Mouse (Mus musculus): ENCODE data around the gene Myo16. TPM values are rescaled to one million over a fixed set of nuclear protein-coding genes. Genes with fewer than 3 reads are reported as not detected.

Gene Myo16
- polyA plus RNA-seq, 1 experiment: not detected

- Histone ChIP-seq H3K4me1 (ENCODE audit: control insufficient read depth, insufficient read depth, insufficient read length, low read length) (no peaks in the 10 kb centered on the region), H3K27ac (replicated peaks; ENCODE audit: low read depth, low read length) (no peak overlapping the region), H3K4me3 (ENCODE audit: insufficient read depth, low read depth, low read length) (no peak overlapping the region)
Measured at GRCm38 (mm10) chr8:10223528-10224194, 70.0 kb downstream of the Myo16 start.

- Histone ChIP-seq H3K27ac (replicated peaks; ENCODE audit: low read depth, low read length) (no peak overlapping the region), H3K4me1 (ENCODE audit: control insufficient read depth, insufficient read depth, insufficient read length, low read length) (no peaks in the 10 kb centered on the region), H3K4me3 (ENCODE audit: insufficient read depth, low read depth, low read length) (no peak overlapping the region)
Measured at GRCm38 (mm10) chr8:10224305-10224971, 70.7 kb downstream of the Myo16 start.

- H3K27ac ChIP-seq (replicated peaks; ENCODE audit: low read depth, low read length): no peak overlapping the region
- H3K4me3 ChIP-seq (ENCODE audit: insufficient read depth, low read depth, low read length): no peak overlapping the region
- no peaks in the 10 kb centered on the region for H3K4me1 ChIP-seq (ENCODE audit: control insufficient read depth, insufficient read depth, insufficient read length, low read length)
Measured at GRCm38 (mm10) chr8:10225018-10225417, 71.3 kb downstream of the Myo16 start.

GRCm38 (mm10) chr8:10230746-10231369 is 77.1 kb downstream of the Myo16 start:
- H3K4me1 ChIP-seq (ENCODE audit: control insufficient read depth, insufficient read depth, insufficient read length, low read length): no peaks in the 10 kb centered on the region
- H3K4me3 ChIP-seq (ENCODE audit: insufficient read depth, low read depth, low read length): no peak overlapping the region
- no peak overlapping the region for H3K27ac ChIP-seq (replicated peaks; ENCODE audit: low read depth, low read length)

- H3K4me3 ChIP-seq (ENCODE audit: insufficient read depth, low read depth, low read length): no peak overlapping the region
- no peak overlapping the region for H3K27ac ChIP-seq (replicated peaks; ENCODE audit: low read depth, low read length)
- no peaks in the 10 kb centered on the region for H3K4me1 ChIP-seq (ENCODE audit: control insufficient read depth, insufficient read depth, insufficient read length, low read length)
Measured at GRCm38 (mm10) chr8:10234516-10234915, 80.8 kb downstream of the Myo16 start.

- H3K4me1 ChIP-seq (ENCODE audit: control insufficient read depth, insufficient read depth, insufficient read length, low read length): no peaks in the 10 kb centered on the region
Measured at GRCm38 (mm10) chr8:10243344-10243743, 89.6 kb downstream of the Myo16 start.

GRCm38 (mm10) chr8:10249156-10249555 is 95.4 kb downstream of the Myo16 start:
- no peak overlapping the region for H3K4me3 ChIP-seq (ENCODE audit: insufficient read depth, low read depth, low read length)
- no peak overlapping the region for H3K27ac ChIP-seq (replicated peaks; ENCODE audit: low read depth, low read length)
- H3K4me1 ChIP-seq (ENCODE audit: control insufficient read depth, insufficient read depth, insufficient read length, low read length): no peaks in the 10 kb centered on the region

More at GRCm38 (mm10) chr8:10243344-10243743, 89.6 kb downstream of the Myo16 start:
- H3K4me3 ChIP-seq (ENCODE audit: insufficient read depth, low read depth, low read length): no peak overlapping the region
- H3K27ac ChIP-seq (replicated peaks; ENCODE audit: low read depth, low read length): no peak overlapping the region

- no peaks in the 10 kb centered on the region for H3K4me1 ChIP-seq (ENCODE audit: control insufficient read depth, insufficient read depth, insufficient read length, low read length)
- H3K27ac ChIP-seq (replicated peaks; ENCODE audit: low read depth, low read length): no peak overlapping the region
Measured at GRCm38 (mm10) chr8:10255741-10256140, 102.0 kb downstream of the Myo16 start.

GRCm38 (mm10) chr8:10256563-10256962 is 102.9 kb downstream of the Myo16 start:
- Histone ChIP-seq H3K27ac (replicated peaks; ENCODE audit: low read depth, low read length) (no peak overlapping the region), H3K4me1 (ENCODE audit: control insufficient read depth, insufficient read depth, insufficient read length, low read length) (no peaks in the 10 kb centered on the region), H3K4me3 (ENCODE audit: insufficient read depth, low read depth, low read length) (no peak overlapping the region)

More at GRCm38 (mm10) chr8:10255741-10256140, 102.0 kb downstream of the Myo16 start:
- H3K4me3 ChIP-seq (ENCODE audit: insufficient read depth, low read depth, low read length): no peak overlapping the region

GRCm38 (mm10) chr8:10270094-10270493 is 116.4 kb downstream of the Myo16 start:
- Histone ChIP-seq H3K4me3 (ENCODE audit: insufficient read depth, low read depth, low read length) (no peak overlapping the region), H3K4me1 (ENCODE audit: control insufficient read depth, insufficient read depth, insufficient read length, low read length) (no peaks in the 10 kb centered on the region), H3K27ac (replicated peaks; ENCODE audit: low read depth, low read length) (no peak overlapping the region)

- Histone ChIP-seq H3K4me1 (ENCODE audit: control insufficient read depth, insufficient read depth, insufficient read length, low read length) (no peaks in the 10 kb centered on the region), H3K4me3 (ENCODE audit: insufficient read depth, low read depth, low read length) (no peak overlapping the region)
Measured at GRCm38 (mm10) chr8:10292600-10292999, 138.9 kb downstream of the Myo16 start.

GRCm38 (mm10) chr8:10300797-10301196 is 147.1 kb downstream of the Myo16 start:
- Histone ChIP-seq H3K4me1 (ENCODE audit: control insufficient read depth, insufficient read depth, insufficient read length, low read length) (no peaks in the 10 kb centered on the region), H3K27ac (replicated peaks; ENCODE audit: low read depth, low read length) (no peak overlapping the region), H3K4me3 (ENCODE audit: insufficient read depth, low read depth, low read length) (no peak overlapping the region)

More at GRCm38 (mm10) chr8:10292600-10292999, 138.9 kb downstream of the Myo16 start:
- no peak overlapping the region for H3K27ac ChIP-seq (replicated peaks; ENCODE audit: low read depth, low read length)

GRCm38 (mm10) chr8:10303061-10303460 is 149.3 kb downstream of the Myo16 start:
- Histone ChIP-seq H3K4me1 (ENCODE audit: control insufficient read depth, insufficient read depth, insufficient read length, low read length) (no peaks in the 10 kb centered on the region), H3K27ac (replicated peaks; ENCODE audit: low read depth, low read length) (no peak overlapping the region), H3K4me3 (ENCODE audit: insufficient read depth, low read depth, low read length) (no peak overlapping the region)

GRCm38 (mm10) chr8:10303992-10304391 is 150.3 kb downstream of the Myo16 start:
- Histone ChIP-seq H3K4me3 (ENCODE audit: insufficient read depth, low read depth, low read length) (no peak overlapping the region), H3K27ac (replicated peaks; ENCODE audit: low read depth, low read length) (no peak overlapping the region), H3K4me1 (ENCODE audit: control insufficient read depth, insufficient read depth, insufficient read length, low read length) (no peaks in the 10 kb centered on the region)

- no peak overlapping the region for H3K4me3 ChIP-seq (ENCODE audit: insufficient read depth, low read depth, low read length)
- no peak overlapping the region for H3K27ac ChIP-seq (replicated peaks; ENCODE audit: low read depth, low read length)
- H3K4me1 ChIP-seq (ENCODE audit: control insufficient read depth, insufficient read depth, insufficient read length, low read length): no peaks in the 10 kb centered on the region
Measured at GRCm38 (mm10) chr8:10304721-10305120, 151.0 kb downstream of the Myo16 start.
